Mouse (Mus musculus): ENCODE measurements around the gene Tes3-ps.
A peak's percentile ranks its signal among the peaks of the same experiment; 100 is the strongest.

The Tes3-ps gene

DNA sequence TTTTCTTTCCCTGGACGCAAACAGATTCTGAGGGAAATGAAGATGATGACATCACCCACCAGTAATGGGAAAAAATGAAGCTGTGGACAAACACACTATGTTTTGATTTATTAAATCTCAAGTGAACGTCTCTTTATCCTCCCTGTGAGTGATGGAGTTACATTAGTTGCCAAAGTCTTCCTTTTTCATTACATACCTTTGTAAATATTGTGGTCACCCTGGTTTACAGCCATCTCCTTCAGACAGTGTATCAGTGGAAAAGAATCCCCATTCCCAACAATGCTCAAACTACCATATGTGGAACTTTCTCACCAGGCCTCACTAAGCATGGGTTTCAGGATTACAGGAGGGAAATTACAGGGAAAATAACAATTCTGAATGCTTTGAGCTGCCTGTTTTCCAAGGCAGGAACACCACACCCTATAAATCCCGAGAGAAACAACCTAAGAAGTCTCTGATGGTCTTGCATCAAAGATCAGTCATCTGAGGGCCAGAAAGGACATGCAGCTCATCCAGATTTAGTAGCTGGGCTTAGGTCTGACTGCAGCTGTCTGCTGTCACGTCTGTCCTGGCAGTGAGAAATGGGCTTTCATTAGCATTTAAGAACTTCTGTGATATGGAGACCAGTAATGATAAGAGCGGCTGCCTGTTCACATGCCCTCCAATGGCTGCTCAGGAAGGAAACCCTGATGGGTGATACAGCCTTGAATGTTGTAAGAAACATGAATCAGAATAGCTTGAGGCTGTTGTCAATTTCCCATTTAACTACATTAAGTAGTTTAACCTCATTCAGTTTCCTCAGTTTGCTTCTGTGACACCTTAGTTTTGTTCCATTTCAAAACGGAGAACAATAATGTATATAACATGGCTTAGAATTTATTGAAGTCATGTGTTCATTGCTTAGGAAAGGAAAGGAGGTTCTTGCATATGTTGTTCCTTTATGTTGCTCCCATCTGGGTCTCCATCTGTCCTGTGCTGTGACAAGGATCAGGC is at the start of gene Tes3-ps:
Gene Tes3-ps, plus strand, starts transcription at position 943 of the 993 bp plus-strand sequence.
- DNase-seq = no peak

DNA sequence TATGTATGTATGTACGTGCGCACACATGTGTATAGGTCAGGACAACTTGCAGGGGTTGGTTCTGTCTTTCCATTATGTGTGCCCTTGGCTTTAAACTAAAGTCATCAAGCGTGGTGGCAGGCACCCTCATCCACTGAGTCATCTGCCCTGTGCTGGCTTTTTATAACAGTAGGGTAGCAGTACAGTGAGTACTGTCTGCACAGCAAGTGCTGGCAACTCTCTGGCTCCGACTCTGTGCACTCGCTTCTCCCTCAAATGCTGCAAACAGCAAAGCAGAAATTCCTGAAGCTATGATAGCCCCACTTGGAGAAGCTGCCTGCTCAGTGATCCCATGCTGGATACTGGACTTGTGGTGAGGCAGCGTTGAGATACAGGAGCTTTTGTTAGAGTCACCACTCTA is 48.7 kb upstream of the Tes3-ps start:
- no peak for DNase-seq

DNA sequence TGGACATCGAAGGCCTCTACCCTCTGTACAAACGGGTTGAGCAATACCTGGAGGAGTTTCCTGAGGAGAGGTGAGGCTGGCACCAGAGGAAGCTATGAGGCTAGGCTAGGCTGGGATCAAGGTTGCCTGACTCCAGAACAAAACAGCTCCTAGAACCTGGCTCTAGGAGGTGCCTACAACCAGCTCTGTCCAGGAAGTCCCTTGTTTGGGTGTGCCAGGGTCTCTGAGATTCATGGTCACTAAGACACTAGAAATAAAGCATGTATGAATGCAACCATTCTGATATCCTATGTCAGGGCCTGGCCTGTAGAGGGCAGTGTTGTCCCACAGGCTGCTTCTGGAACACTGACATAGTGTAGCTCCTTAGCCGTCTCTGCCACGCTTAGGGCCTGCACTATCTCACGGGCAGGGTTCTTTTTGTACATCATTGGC is 43.8 kb upstream of the Tes3-ps start:
- peak; percentile 84 to 85 for DNase-seq

DNA sequence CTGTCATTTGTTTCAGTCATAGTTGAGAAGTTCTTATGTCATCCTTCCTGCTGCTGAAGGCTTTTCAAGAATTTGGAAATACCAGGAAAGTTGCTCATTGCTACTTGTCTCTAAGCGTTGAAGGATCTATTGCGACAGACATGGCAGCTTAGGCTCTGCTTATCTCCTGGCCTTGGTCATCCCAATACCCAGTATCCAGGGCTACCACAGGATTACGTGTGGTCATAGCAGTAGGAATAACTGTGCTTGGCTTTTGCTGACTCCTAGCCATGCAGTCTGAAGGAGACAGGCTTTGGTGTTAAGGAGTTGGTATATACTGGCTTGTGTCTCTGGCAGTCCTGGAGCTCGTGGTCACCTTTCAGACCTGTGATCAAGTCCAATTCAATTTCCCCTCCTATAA is 32.8 kb upstream of the Tes3-ps start:
- no peak for DNase-seq

DNA sequence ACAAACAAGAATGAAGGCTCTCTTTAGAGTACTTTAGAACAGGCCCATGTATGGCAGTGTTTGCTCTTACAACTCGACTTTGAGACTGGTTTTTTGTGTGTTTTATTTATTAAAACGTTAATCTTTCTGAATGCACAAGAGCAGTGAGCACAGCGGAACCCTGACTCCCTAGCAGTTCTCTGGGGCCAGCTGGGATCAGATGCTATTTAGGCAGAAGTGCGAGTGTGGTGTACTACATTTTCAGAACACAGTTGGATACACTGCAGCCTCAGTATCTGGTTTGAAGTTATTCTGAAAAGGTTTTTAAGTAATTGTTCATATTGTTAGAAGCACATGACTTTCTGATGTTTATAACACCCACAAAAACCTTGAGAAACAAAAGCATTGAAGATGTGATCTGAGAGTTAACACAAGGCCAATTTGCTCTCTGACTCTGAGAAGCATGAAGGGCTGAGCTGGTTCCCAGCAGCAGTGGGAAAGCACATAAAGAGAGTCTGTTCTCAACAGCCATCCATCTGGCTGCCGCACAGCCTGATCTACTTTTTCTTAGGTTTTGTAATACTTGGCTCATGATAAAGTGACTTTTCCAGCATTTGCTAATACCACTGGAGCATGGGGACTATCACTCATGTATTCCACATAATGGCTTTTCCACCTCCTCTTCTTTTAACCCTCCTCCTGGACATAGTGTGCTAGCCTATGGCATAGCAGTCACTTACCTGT is 32.3 kb upstream of the Tes3-ps start:
- no peak for DNase-seq

DNA sequence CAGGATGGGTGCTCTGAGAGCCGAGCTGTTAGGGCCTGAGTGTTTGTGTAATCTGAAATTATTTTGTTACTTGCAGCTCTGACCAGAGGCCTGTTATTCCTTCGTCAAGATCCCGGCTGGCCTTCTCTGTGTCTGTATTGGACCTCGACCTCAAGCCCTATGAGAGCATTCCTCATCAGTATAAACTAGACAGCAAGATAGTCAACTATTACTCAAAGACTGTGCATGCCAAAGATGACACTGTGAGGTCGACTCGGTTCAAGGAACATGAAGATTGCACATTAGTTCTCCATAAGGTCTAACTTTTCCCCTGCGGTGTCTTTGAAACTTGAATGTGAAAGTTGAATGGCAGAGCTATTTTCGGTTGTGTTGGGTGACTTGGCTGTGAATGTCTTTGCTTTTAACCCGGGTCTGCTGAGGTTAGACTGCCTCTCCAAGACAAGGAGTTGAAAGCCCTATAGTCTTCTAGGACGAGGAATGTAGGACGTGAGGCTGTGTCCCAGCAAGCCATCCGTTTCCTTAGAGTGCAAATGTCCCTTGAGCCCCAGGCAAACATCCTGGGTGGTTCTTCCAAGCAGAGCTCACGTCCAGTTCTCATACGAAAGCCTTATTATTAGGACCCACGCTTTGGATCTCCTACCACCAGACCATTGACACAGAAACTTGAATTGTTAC is 31.5 kb upstream of the Tes3-ps start:
- DNase-seq = peak; percentile 66 to 80

DNA sequence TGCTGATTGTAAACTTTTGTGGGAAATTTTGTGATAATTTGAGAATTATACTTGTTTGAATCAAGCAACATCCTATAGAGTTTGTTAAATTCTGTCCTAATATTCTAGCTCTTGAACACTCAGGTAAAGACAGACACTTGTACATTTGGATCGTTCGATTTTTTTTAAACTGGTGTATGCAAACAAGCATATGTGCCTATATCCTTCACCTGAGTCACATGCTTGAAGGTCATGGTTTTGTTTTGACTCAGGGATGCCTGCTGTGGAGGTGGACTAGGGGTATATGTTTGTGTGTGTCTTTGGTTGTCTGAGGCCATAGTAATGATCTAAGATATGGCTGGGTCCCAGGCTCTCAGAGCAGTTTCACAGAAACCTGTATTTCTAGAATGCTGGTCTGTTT is 30.2 kb upstream of the Tes3-ps start:
- DNase-seq = no peak

DNA sequence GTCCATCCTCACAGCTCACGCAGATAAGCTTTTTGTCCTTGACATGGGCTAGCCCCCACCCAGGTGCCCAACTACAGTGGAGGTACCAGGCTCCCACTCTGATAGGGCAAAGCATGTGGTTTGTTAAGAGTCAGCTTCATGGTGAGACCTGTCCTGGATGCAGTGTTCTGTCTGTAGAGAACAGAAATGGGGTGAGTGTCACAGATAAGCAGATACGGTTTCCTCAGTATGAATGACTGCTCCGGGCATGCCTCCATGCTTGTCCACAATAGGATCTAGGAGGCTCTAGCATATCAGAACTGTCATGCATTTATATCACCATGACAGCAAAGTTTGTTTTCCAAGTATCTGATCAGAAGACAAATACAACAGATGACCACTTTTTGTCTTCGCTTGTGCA is 27.2 kb upstream of the Tes3-ps start:
- DNase-seq = no peak

DNA sequence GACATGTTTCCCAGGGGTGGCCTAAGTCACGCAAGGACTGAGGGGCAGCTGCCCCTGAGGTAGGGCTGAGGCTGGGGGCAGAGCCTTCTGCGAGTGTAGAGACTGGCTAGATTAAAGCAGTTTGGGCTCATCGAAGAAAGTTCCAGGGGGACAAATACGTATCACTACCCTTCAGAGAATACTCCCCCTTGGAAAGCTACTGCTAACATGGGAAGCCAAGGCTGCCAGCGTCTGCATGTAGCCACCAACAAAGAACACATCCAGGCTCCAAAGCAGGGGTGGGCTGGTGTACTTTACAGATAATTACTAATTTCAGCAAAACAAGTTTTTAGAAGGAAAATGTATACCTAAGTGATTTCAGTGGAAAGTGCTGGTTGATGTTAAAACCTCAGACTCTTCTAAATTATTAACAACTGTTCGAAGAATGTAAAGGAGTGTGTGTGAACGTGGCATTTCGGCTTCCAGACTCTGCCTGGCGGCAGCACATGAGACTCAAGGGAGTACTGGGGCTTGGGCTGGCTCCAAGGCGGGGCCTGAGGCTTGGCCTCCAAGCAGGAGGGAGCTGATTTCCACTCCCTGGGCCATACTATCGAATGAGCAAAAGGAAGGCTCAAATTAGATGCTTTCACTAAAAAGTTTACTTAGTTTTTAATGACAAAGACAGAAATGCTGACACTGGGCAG is 26.6 kb upstream of the Tes3-ps start:
- DNase-seq = peak; percentile 39 to 64

DNA sequence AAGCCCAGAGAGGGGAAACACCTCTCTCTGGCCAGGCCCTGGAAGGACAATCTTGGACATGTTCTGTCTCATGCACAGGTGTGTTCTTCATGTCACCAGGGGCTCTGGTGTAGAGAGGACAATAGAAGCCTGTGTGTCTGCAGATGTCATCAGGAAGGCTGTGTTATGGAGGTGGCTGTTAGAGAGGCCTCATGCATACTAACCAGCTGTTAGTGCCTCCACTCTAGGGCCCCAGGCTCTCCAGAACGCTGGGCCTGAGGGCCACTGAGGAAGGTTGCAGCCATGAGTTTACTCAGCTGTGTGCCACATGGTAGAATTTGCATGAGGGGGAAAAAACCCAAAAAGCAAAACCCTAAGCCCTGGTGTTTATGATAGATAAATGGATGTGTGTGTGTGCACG is 25.5 kb upstream of the Tes3-ps start:
- no peak for DNase-seq

DNA sequence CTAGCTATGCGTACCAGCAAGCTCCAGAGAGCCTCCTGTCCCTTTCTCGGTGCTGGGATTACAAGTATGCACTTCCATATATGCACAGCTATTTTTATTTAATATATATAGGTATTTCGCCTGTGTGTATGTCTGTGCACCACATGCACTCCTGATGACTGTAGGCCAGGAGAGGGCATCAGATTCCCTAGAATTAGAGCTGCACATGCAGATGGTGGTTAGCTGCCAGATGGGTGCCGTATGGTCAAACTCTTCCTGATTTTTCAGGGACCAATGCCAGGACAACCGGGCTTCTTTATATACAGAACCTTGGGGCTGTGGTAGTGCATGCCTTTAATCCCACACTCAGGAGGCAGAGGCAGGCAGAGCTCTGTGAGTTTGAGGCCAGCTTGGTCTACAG is 24.1 kb upstream of the Tes3-ps start:
- no peak for DNase-seq

DNA sequence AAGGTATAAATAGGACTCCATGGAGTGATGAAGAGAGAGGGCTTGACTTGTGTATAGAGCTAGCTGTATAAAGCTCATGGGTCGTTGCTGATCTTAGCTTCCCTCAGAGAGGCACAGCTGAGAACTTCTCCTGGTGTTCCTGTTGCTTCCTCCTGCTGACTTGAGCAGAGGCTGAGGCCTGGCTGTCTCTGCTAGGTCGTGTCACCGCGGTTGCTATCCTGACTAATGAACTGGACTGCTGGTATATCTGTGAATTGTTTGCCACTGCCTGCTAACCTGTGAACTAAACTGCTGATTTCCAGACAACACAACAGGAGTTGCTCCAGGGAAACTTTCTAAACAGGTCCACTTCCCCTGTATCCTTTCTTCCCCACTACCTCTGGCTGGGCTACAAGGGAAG is 22.8 kb upstream of the Tes3-ps start:
- no peak for DNase-seq

DNA sequence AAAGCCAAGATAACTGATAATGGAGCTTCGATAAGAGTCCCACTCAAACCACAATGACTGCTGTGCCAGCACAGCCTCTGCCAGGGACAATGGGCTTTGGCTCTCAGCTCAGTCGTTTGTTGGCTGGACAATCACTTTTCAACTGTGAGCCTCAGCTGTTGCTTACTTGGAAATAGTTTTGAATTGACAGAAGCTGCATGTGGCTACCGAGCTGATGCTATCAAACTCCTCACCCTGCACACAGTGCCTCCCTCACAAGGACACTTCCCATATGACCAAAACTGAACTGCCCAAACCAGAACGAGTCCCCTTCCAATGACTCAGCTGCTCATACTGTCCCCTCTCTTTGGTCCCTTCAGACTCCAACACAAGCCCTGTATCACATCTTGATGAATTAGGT is 22.3 kb upstream of the Tes3-ps start:
- DNase-seq = no peak

DNA sequence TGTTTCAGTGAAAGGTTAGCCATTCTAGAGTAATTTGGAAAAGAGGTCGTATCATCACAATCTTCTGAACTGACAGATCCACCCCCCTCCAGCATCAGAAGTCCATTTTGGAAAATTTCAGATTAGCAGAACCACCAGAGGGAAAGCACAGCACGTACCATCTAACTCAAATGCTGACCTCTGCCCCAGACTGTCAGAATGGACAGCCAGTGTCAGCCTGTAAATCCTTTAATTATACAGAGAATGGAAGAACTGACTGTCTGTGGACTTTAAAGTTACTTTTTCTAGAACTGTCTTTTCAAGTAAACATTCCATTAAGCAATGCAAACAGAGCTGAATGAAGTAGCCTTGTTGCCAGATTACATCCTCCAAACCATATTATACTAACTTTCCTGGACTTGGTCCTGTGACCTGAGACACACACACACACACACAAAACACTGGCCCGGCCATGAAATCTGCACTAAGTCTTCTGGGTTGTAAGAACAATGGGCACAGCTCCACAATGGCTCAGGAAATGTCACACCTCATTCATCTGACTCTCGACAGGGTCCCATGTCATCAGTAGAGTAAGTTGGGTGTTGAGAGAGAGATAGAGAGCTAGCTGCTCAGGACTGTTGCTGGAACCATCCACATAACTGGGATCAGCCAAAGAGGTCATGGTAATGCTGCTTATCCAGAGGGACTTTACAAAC is 21.0 kb upstream of the Tes3-ps start:
- DNase-seq = no peak

DNA sequence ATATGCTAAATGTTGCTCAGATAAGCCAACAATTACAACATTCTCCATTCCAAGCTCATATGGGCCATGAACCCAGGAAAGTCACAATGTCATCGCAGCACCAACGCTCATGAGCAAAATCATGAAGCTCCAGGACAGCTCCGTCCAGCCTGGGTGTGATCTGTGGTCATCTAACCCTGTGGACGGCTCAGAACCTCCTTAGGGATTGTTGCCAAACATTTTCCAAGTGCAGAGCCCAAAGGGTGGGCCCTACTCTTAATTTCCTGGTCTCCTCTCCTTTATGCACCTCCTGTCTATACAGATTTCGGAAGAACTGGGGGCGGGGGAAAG is 20.5 kb upstream of the Tes3-ps start:
- no peak for DNase-seq

DNA sequence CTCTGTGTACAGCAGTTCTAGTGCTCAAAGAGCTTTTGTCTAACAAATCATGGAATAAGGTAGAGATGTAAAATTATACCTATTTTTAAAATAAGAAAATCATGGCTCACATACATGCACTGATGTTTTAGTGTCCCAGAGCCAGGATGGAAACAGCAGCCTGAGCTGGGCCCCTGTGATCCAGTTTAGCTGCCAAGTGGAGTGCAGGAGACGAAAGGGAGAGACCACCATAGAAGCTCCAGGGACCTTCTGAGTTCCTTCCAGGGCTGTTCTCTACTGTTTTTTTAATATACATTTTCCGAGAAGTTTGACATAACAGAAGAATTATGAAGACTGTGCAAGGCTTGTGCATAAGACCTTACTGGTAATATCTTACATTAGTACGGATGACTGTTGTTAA is 15.2 kb upstream of the Tes3-ps start:
- no peak for DNase-seq

DNA sequence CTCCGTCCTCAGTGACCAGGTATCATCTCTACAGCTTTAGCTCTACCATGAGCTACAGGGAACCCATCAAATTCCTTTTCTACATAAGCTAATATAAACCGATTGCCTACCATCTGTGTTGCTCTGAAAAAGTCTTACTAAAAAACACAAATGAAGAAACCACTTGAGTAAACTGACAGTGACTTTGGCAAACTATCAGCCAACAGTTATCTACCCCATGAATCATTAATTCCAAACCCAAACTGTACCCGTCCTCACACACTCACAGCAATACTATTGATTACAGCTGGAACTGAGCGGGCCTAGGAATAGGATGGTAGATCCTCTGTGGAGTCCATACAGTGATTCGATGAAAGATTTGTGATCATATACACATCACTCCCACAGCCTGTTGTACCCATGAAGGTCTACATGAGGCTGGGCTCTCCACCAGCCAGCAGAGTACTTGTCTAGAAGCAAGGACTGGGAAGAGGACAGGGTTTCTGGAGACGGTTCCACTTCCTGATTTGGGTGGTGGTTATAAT is 14.2 kb upstream of the Tes3-ps start:
- no peak for DNase-seq

DNA sequence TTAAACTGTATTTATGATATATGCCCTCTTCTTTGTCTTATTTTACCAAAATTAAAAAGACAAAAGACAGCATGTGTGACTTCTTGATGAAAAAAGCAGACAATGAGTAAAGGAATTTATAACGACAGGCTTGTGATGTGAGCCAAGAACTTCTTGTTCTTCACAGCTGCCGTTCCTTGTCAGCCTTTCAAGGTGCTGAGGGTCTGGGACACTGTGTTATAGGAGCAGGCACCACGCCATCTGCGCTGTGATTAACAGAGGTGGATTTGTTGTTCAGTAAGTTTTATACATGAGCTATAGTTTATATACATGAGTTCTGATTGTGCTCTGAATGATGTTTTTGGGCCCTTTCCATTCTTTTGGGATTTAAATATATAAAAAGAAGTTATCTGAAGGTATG is 13.7 kb upstream of the Tes3-ps start:
- DNase-seq = no peak

DNA sequence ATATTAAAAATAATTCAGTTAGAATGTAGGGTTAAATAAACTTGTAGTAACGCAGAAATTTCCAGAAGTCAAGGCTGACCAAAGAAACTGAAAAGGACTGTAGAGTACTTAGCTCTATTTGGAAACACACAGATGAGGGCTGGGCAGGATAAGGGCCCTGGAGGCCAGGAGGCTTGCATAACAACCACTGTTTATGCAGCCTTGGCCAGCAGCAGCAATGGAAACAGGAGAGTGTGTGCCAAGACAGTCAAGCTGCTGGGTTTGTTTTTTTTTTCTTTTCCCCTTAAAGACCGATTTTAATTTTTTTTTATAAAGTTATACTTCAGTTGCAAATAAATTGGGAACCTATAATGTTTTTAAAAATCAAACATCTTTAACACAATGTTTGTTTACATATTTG is 13.1 kb upstream of the Tes3-ps start:
- DNase-seq = peak; percentile 70 to 91

DNA sequence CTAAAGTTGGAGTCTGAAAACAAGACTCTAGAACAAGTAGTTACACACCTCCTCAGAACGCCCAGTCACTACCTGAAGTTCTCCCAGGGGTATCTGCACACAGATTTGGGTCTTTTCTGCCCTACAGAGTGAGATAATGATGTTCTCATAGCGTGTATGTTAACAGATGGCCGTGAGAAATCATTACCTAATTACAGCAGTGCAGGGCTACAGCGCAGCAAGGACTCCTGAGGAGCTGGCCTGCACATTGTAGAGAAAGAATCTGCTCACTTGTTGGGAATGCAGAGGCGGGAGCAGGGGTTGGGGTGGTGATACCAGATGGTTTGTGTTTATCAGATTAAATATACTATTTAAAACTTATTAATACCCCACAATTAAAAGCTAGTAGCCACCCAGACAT is 12.6 kb upstream of the Tes3-ps start:
- no peak for DNase-seq

DNA sequence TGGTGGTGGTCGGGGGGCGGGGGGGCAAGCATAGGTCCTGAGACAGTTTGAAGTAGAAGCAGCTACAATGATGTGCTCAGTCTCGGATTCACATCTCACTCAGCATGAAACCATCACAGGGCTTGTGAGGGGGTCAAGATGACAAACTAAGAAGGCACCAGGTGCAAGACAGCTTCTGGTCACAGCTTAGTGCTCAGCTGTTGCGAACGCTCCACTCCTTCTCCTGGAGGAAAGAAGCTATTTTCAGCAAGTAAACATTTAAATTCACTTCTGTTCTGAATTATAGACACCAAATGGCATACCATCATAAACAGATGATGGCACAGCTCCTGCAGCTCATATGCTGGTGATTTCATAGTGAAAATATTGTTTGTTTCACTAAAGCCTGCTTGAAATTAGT is 7.7 kb upstream of the Tes3-ps start:
- DNase-seq = no peak

DNA sequence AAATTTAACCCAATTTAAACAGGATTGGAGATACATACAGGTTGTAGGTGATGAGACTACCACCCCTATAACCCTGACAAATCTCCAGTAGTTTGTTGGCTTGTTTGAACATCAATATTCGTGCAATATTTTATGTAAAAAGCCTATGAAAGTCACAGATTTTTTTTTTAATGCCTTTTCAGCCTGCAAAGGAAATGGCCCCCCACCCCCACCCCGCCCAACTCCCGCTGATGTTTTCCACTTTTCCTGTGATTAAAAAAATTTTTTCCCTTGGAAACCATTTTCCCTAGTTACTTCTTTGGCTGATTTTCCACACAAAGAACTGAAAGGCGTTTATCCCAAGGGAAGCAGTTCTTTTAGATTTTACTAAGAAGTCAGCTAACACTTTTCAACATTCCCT is 11.4 kb downstream of the Tes3-ps start, which contains the start of gene Ecm2:
Gene Ecm2, plus strand, starts transcription at position 301 of the 400 bp plus-strand sequence.
- DNase-seq = no peak

Data from kidney, postnatal 25 days (tissue).